Mouse (Mus musculus): ENCODE measurements around the gene Foxs1. TPM values are rescaled to one million over a fixed set of nuclear protein-coding genes. Genes with fewer than 3 reads are reported as not detected.
A peak's percentile ranks its signal among the peaks of the same experiment; 100 is the strongest.

Foxs1 gene
- polyA plus RNA-seq, 1 experiment from 2014 or later = 8.6 TPM

GRCm38 (mm10) chr2:152944013-152944412 lies 11.0 kb upstream of the Foxs1 start:
- 52% methylated on average over 9 of the region's 9 CpGs for WGBS
- no peak for ATAC-seq (ENCODE audit: borderline replicate concordance, extremely low read depth, low FRiP score, low TSS enrichment)
- Histone ChIP-seq H3K27ac (no peak overlapping the region), H3K9me3 (no peaks in the 10 kb centered on the region), H3K36me3 (no peaks in the 10 kb centered on the region), H3K4me2 (no peak overlapping the region), H3K4me3 (no peak overlapping the region), H3K9ac (no peak overlapping the region), H3K27me3 (peaks cover 96% of the 10 kb centered on the region), H3K4me1 (peaks cover 6% of the 10 kb centered on the region)

GRCm38 (mm10) chr2:152943568-152943967 lies 10.6 kb upstream of the Foxs1 start:
- no peaks in the 10 kb centered on the region for H3K36me3 ChIP-seq
- peak overlapping the region; percentile 77 for H3K4me2 ChIP-seq
- 6% methylated on average over 8 of the region's 8 CpGs for WGBS
- peak overlapping the region; percentile 37 for H3K4me3 ChIP-seq
- peaks cover 6% of the 10 kb centered on the region for H3K4me1 ChIP-seq
- no peak overlapping the region; the same call in 1 of the 2 replicates for H3K9ac ChIP-seq
- no peak for ATAC-seq (ENCODE audit: borderline replicate concordance, extremely low read depth, low FRiP score, low TSS enrichment)
- H3K27ac ChIP-seq = no peak overlapping the region
- no peaks in the 10 kb centered on the region for H3K9me3 ChIP-seq
- H3K27me3 ChIP-seq = peaks cover 96% of the 10 kb centered on the region

- no peaks in the 10 kb centered on the region for H3K9me3 ChIP-seq
- ATAC-seq (ENCODE audit: borderline replicate concordance, extremely low read depth, low FRiP score, low TSS enrichment) = no peak
Measured at GRCm38 (mm10) chr2:152942898-152943515, 10.0 kb upstream of the Foxs1 start.

DNA sequence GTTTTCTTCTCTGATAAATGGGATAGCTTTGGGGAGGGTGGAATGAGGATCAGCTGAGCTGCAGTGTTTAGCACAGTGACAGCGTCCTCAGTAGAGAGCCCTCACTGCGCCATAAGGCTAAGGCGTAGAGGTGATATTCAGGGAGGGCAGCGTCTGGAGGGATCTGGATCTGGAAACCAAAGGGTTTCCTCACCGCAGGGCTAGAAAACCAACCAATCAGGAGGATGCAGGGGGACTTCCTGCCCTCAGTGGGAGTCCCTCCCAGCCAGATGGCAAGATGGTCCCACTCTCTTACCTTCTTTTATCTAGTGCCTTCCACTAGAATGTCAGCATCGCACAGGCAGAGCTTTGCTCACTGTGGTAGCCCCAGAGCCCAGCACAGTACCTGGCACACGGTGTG lies 8.8 kb upstream of the Foxs1 start:
- Histone ChIP-seq H3K4me3 (no peak overlapping the region), H3K9ac (no peak overlapping the region), H3K27me3 (peaks cover 80% of the 10 kb centered on the region), H3K36me3 (no peaks in the 10 kb centered on the region), H3K27ac (no peak overlapping the region), H3K4me1 (peaks cover 6% of the 10 kb centered on the region), H3K9me3 (no peaks in the 10 kb centered on the region), H3K4me2 (no peak overlapping the region)
- 29% methylated on average over 7 of the region's 7 CpGs for WGBS
- no peak for ATAC-seq (ENCODE audit: borderline replicate concordance, extremely low read depth, low FRiP score, low TSS enrichment)

More at GRCm38 (mm10) chr2:152942898-152943515, 10.0 kb upstream of the Foxs1 start:
- H3K9ac ChIP-seq = peak overlapping the region; percentile 8; the same call in 1 of the 2 replicates
- H3K4me3 ChIP-seq = peak overlapping the region; percentile 37
- H3K27ac ChIP-seq = no peak overlapping the region
- WGBS = under 1% methylated on average over 53 of the region's 65 CpGs
- H3K4me2 ChIP-seq = peak overlapping the region; percentile 77
- peaks cover 6% of the 10 kb centered on the region for H3K4me1 ChIP-seq
- H3K36me3 ChIP-seq = no peaks in the 10 kb centered on the region
- peaks cover 91% of the 10 kb centered on the region for H3K27me3 ChIP-seq

GRCm38 (mm10) chr2:152941106-152941505 lies 8.1 kb upstream of the Foxs1 start:
- ATAC-seq (ENCODE audit: borderline replicate concordance, extremely low read depth, low FRiP score, low TSS enrichment) = no peak
- Histone ChIP-seq H3K9ac (no peak overlapping the region), H3K4me2 (no peak overlapping the region), H3K36me3 (no peaks in the 10 kb centered on the region), H3K9me3 (no peaks in the 10 kb centered on the region), H3K4me3 (no peak overlapping the region), H3K27me3 (peaks cover 77% of the 10 kb centered on the region), H3K27ac (no peak overlapping the region), H3K4me1 (peaks cover 6% of the 10 kb centered on the region)
- WGBS = 77% methylated on average over 6 of the region's 6 CpGs

- Histone ChIP-seq H3K27me3 (peaks cover 64% of the 10 kb centered on the region), H3K27ac (no peak overlapping the region), H3K4me3 (no peak overlapping the region), H3K9me3 (no peaks in the 10 kb centered on the region), H3K4me2 (no peak overlapping the region), H3K36me3 (no peaks in the 10 kb centered on the region), H3K9ac (no peak overlapping the region), H3K4me1 (peaks cover 6% of the 10 kb centered on the region)
- ATAC-seq (ENCODE audit: borderline replicate concordance, extremely low read depth, low FRiP score, low TSS enrichment) = no peak
- WGBS = 9% methylated on average over 4 of the region's 4 CpGs
Measured at GRCm38 (mm10) chr2:152939846-152940245, 6.8 kb upstream of the Foxs1 start.

DNA sequence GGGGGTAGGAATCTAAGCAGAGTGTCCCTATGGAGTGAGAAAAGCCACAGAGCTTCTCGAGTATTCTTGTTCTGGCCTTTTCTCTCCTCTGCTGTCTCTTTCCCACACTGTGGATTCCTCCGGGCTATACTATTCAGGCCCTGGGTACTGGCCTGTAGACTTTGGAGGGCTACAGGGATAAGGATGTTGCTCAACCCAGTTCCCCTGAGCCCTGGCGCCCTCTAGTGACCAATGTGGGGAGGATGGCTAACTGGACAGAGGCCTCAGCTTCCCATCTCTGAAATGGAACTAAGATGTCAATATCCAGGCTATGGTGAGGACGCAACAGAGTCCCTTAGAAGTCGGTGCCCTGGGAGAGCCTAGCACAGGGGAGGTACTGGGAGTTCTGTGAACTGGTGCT lies 606 bp upstream of the Foxs1 start:
- Histone ChIP-seq H3K9me3 (no peaks in the 10 kb centered on the region), H3K27me3 (peaks cover 13% of the 10 kb centered on the region; the same call in 1 of the 2 replicates), H3K9ac (no peak overlapping the region), H3K27ac (0 out of 2 replicates have a peak overlapping the region, but pooled peaks have one; percentile 6), H3K4me1 (no peaks in the 10 kb centered on the region; the same call in 1 of the 2 replicates), H3K4me2 (no peak overlapping the region), H3K4me3 (no peak overlapping the region), H3K36me3 (no peaks in the 10 kb centered on the region)
- ATAC-seq (ENCODE audit: borderline replicate concordance, extremely low read depth, low FRiP score, low TSS enrichment) = peak; percentile 49; the same call in 1 of the 2 replicates
- WGBS = 30% methylated on average over 5 of the region's 5 CpGs

- H3K9ac ChIP-seq = no peak overlapping the region
- H3K4me2 ChIP-seq = peak overlapping the region; percentile 30
- H3K36me3 ChIP-seq = no peaks in the 10 kb centered on the region
- H3K4me1 ChIP-seq = peaks cover 11% of the 10 kb centered on the region
- H3K9me3 ChIP-seq = no peaks in the 10 kb centered on the region
- peak overlapping the region; percentile 19 for H3K4me3 ChIP-seq
- no peak for ATAC-seq (ENCODE audit: borderline replicate concordance, extremely low read depth, low FRiP score, low TSS enrichment)
- 69% methylated on average over 10 of the region's 12 CpGs for WGBS
- peak overlapping the region; percentile 42; the same call in 1 of the 2 replicates for H3K27ac ChIP-seq
- H3K27me3 ChIP-seq = peaks cover 12% of the 10 kb centered on the region; the same call in 1 of the 2 replicates
Measured at GRCm38 (mm10) chr2:152931456-152932160, 1.4 kb downstream of the Foxs1 start.

DNA sequence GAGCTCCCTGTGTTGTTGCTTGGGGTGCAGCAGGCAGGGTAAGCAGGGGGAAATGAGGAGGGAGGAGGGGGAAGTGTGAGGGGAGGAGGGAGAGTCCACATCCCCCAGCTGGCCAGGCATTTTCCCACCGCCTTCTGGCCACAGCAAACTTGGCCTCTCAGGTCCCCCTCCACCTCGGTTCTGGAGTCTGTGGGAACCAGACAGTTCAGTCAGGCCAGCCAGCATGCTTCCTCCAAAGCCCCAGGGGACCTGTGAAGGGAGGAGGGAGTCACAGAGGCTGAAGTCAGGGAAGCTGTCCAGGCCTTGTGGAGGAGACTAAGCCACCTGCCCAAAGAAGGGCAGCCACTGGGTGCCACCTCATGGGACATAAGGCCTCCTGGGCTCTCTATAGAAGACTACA lies 2.7 kb downstream of the Foxs1 start:
- Histone ChIP-seq H3K9me3 (no peaks in the 10 kb centered on the region), H3K4me1 (peaks cover 24% of the 10 kb centered on the region), H3K4me2 (no peak overlapping the region), H3K27ac (peak overlapping the region; percentile 37), H3K36me3 (no peaks in the 10 kb centered on the region), H3K4me3 (no peak overlapping the region), H3K9ac (no peak overlapping the region), H3K27me3 (peaks cover 9% of the 10 kb centered on the region; the same call in 1 of the 2 replicates)
- ATAC-seq (ENCODE audit: borderline replicate concordance, extremely low read depth, low FRiP score, low TSS enrichment) = no peak
- 15% methylated on average over 2 of the region's 2 CpGs for WGBS

GRCm38 (mm10) chr2:152928988-152929370 lies 4.0 kb downstream of the Foxs1 start:
- Histone ChIP-seq H3K4me2 (no peak overlapping the region), H3K27me3 (peaks cover 9% of the 10 kb centered on the region; the same call in 1 of the 2 replicates), H3K9ac (no peak overlapping the region), H3K27ac (peak overlapping the region; percentile 71), H3K36me3 (no peaks in the 10 kb centered on the region), H3K4me1 (peaks cover 33% of the 10 kb centered on the region), H3K9me3 (no peaks in the 10 kb centered on the region), H3K4me3 (no peak overlapping the region)
- no peak for ATAC-seq (ENCODE audit: borderline replicate concordance, extremely low read depth, low FRiP score, low TSS enrichment)
- WGBS = 67% methylated on average over 3 of the region's 3 CpGs

- Histone ChIP-seq H3K9ac (no peak overlapping the region), H3K4me1 (peaks cover 33% of the 10 kb centered on the region), H3K9me3 (no peaks in the 10 kb centered on the region), H3K36me3 (no peaks in the 10 kb centered on the region), H3K4me3 (no peak overlapping the region), H3K27ac (peak overlapping the region; percentile 71), H3K27me3 (peaks cover 9% of the 10 kb centered on the region; the same call in 1 of the 2 replicates), H3K4me2 (no peak overlapping the region)
- 37% methylated on average over 14 of the region's 14 CpGs for WGBS
- no peak for ATAC-seq (ENCODE audit: borderline replicate concordance, extremely low read depth, low FRiP score, low TSS enrichment)
Measured at GRCm38 (mm10) chr2:152928219-152928987, 4.6 kb downstream of the Foxs1 start.
